Mouse (Mus musculus) MEL (cell line): ENCODE data around the gene Eipr1. TPM values are rescaled to one million over a fixed set of nuclear protein-coding genes. Genes with fewer than 3 reads are reported as not detected.

Experiments
- DNase-seq: peaks from one replicate; pipeline ENCODE4 v3.0.0; 2011; ENCODE audit warnings: low read depth, low spot score
- H3K27ac ChIP-seq: 2 replicates; pipeline ENCODE4 v1.5.1; 2012; ENCODE audit warnings: low read depth, mild to moderate bottlenecking, control low read depth, low read length, moderate library complexity; ENCODE audit not compliant: control insufficient read depth
- H3K27me3 ChIP-seq, 2 experiments: fragments of 150-350 bp in 1 of 2; sonication (generic) in 1 of 2; 2 replicates each; pipeline ENCODE4 v1.6.1; 2012; ENCODE audit warnings: low read length in 2 of 2, mild to moderate bottlenecking in 2 of 2, improper control_type of control experiment in 1 of 2, moderate library complexity in 1 of 2; ENCODE audit not compliant: insufficient read depth in 2 of 2, control insufficient read depth in 1 of 2
- H3K36me3 ChIP-seq, 2 experiments: 2 replicates each; pipeline ENCODE4 v1.6.1; 2012 to 2014; ENCODE audit warnings: low read length in 2 of 2, improper control_type of control experiment in 1 of 2, inconsistent platforms in 1 of 2, mild to moderate bottlenecking in 1 of 2; ENCODE audit not compliant: insufficient read depth in 2 of 2, control insufficient read depth in 1 of 2
- H3K4me1 ChIP-seq, 2 experiments: fragments of 150-350 bp in 1 of 2; sonication (generic) in 1 of 2; 2 replicates each; pipeline ENCODE4 v1.6.1; 2012; ENCODE audit warnings: low read length in 2 of 2, improper control_type of control experiment in 1 of 2, mild to moderate bottlenecking in 1 of 2; ENCODE audit not compliant: insufficient read depth in 2 of 2, control insufficient read depth in 1 of 2
- H3K4me3 ChIP-seq, 2 experiments: fragments of 150-350 bp in 1 of 2; sonication (generic) in 1 of 2; 2 replicates each; pipeline ENCODE4 v1.5.1; 2012; ENCODE audit warnings: low read depth in 2 of 2, low read length in 2 of 2, mild to moderate bottlenecking in 2 of 2, moderate library complexity in 2 of 2, control low read depth in 1 of 2, improper control_type of control experiment in 1 of 2; ENCODE audit not compliant: control insufficient read depth in 1 of 2, insufficient read depth in 1 of 2
- H3K79me2 ChIP-seq: 2 replicates; pipeline ENCODE4 v1.6.1; 2012; ENCODE audit warnings: mild to moderate bottlenecking, low read length, moderate library complexity; ENCODE audit not compliant: control insufficient read depth, poor library complexity, insufficient read depth
- H3K9ac ChIP-seq: 2 replicates; pipeline ENCODE4 v1.6.1; 2012; ENCODE audit warnings: low read depth, mild to moderate bottlenecking, control low read depth, low read length, moderate library complexity; ENCODE audit not compliant: control insufficient read depth, poor library complexity, severe bottlenecking
- H3K9me3 ChIP-seq: fragments of 150-350 bp; sonication (generic); replicated peaks from 2 replicates; pipeline ENCODE4 v1.6.1; 2012; ENCODE audit warnings: mild to moderate bottlenecking, low read length, improper control_type of control experiment, moderate library complexity; ENCODE audit not compliant: insufficient read depth
- CHD1 ChIP-seq: IDR thresholded peaks from 2 replicates; pipeline ENCODE4 v1.6.1; 2012; ENCODE audit warnings: low read depth, mild to moderate bottlenecking, inconsistent platforms, low read length, improper control_type of control experiment
- EP300 ChIP-seq, 2 experiments: IDR thresholded peaks; 2 replicates each; pipeline ENCODE4 v1.6.1; 2011; ENCODE audit warnings: improper control_type of control experiment in 2 of 2, low read length in 2 of 2, low read depth in 1 of 2, mild to moderate bottlenecking in 1 of 2
- ETS1 ChIP-seq: IDR thresholded peaks from 2 replicates; pipeline ENCODE4 v1.6.1; 2012; ENCODE audit warnings: low read depth, mild to moderate bottlenecking, inconsistent platforms, low read length, improper control_type of control experiment, moderate library complexity
- JUND ChIP-seq: IDR thresholded peaks from 2 replicates; pipeline ENCODE4 v1.6.1; 2011; ENCODE audit warnings: low read depth, mild to moderate bottlenecking, improper control_type of control experiment, low read length
- KAT2A ChIP-seq: conservative IDR thresholded peaks from 2 replicates; pipeline ENCODE4 v1.6.1; 2012; ENCODE audit warnings: low read depth, low read length, improper control_type of control experiment, inconsistent platforms
- MAX ChIP-seq: IDR thresholded peaks from 2 replicates; pipeline ENCODE4 v1.6.1; 2011; ENCODE audit warnings: low read length, improper control_type of control experiment
- MYC ChIP-seq: IDR thresholded peaks from 2 replicates; pipeline ENCODE4 v1.6.1; 2011; ENCODE audit warnings: low read depth, mild to moderate bottlenecking, low read length, improper control_type of control experiment, moderate library complexity
- NRF1 ChIP-seq: IDR thresholded peaks from 2 replicates; pipeline ENCODE4 v1.6.1; 2014; ENCODE audit warnings: low read depth, mild to moderate bottlenecking, inconsistent platforms, low read length, improper control_type of control experiment, moderate library complexity; ENCODE audit not compliant: poor library complexity, insufficient read depth, severe bottlenecking
- POLR2AphosphoS5 ChIP-seq: IDR thresholded peaks from 2 replicates; pipeline ENCODE4 v1.6.1; 2012; ENCODE audit warnings: low read depth, borderline replicate concordance, mild to moderate bottlenecking, inconsistent platforms, low read length, moderate library complexity, mixed read lengths
- TBP ChIP-seq: IDR thresholded peaks from 2 replicates; pipeline ENCODE4 v1.8.0; 2011; ENCODE audit warnings: low read depth, low read length, improper control_type of control experiment
- USF1 ChIP-seq: IDR thresholded peaks from 2 replicates; pipeline ENCODE4 v1.6.1; 2014; ENCODE audit warnings: low read depth, mild to moderate bottlenecking, inconsistent platforms, low read length, improper control_type of control experiment, moderate library complexity
- polyA plus RNA-seq, 2 experiments: library from polyadenylated mRNA; stranded (reverse) in 1 of 2; unstranded in 1 of 2; fragments of >175 nt in 1 of 2; fragments of >200 nt in 1 of 2; gene quantifications; 2 replicates each; pipeline versions ENCODE4 v1.2.1 to v1.2.4; 2012; ENCODE audit warnings: low replicate concordance in 2 of 2, low read depth in 1 of 2; ENCODE audit not compliant: insufficient read length in 2 of 2, insufficient read depth in 1 of 2, missing spikeins in 1 of 2
- total RNA-seq: library from RNA; depleted of rRNA; stranded (reverse); fragments of 300-350 nt; gene quantifications from 2 replicates; pipeline ENCODE4 v1.2.3, GENCODE M21; 2012

Eipr1 gene
- total and polyA plus RNA-seq, 3 experiments: 45.8 to 51.5 TPM; not detected in 1

- H3K4me3 ChIP-seq: no peak overlapping the region
- TF ChIP-seq TBP (no peak), KAT2A (no peak), NRF1 (no peak), POLR2AphosphoS5 (no peak), USF1 (no peak), MAX (no peak), JUND (no peak), MYC (no peak)
- no peak for DNase-seq
- H3K9ac ChIP-seq: no peak overlapping the region
- H3K79me2 ChIP-seq: no peaks in the 10 kb centered on the region
- no peaks in the 10 kb centered on the region for H3K36me3 ChIP-seq
- no peaks in the 10 kb centered on the region for H3K9me3 ChIP-seq
- H3K27ac ChIP-seq: no peak overlapping the region
- H3K4me1 ChIP-seq: no peaks in the 10 kb centered on the region
- H3K27me3 ChIP-seq: no peaks in the 10 kb centered on the region
Observed at GRCm38 (mm10) chr12:28909851-28910250, 158.2 kb downstream of the Eipr1 start.

GRCm38 (mm10) chr12:28910568-28910967 is 159.0 kb downstream of the Eipr1 start:
- no peak overlapping the region for H3K4me3 ChIP-seq
- no peak for TF ChIP-seq ETS1
- no peak overlapping the region for H3K27ac ChIP-seq
- H3K4me1 ChIP-seq: no peaks in the 10 kb centered on the region
- no peak overlapping the region for H3K9ac ChIP-seq
- H3K36me3 ChIP-seq: no peaks in the 10 kb centered on the region
- H3K27me3 ChIP-seq: no peaks in the 10 kb centered on the region
- DNase-seq: no peak
- H3K79me2 ChIP-seq: no peaks in the 10 kb centered on the region
- H3K9me3 ChIP-seq: no peaks in the 10 kb centered on the region

DNA sequence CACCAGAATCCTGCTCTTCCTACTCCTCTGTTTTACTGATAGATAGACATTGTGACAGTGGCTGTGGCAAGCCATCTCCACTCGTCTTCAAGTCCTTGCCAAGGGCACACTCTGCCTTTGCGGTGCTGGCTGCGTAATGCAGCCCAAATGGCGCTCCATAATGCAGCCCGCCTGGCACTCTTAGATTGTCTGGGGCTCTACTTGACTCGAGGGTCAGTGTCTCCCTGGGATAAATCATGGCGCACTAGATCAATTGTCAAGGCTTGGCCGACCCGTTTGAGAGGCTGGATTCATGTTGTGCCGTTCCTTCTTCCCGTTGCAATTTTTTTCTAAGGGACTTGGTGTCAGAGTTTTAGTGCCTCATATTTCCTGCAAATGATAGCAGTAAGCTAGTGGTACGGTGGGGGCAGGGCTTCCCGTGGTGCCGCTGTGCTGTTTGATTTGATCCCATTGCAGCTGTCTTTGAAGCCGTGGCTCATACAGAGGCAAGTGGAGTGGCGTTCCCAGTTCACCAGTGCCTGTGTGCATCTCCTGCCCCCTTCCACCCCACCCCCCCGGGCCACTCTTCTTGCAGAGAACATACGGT is 160.8 kb downstream of the Eipr1 start:
- Histone ChIP-seq H3K4me1 (no peaks in the 10 kb centered on the region), H3K27me3 (no peaks in the 10 kb centered on the region), H3K9ac (no peak overlapping the region), H3K9me3 (no peaks in the 10 kb centered on the region), H3K27ac (no peak overlapping the region), H3K79me2 (no peaks in the 10 kb centered on the region), H3K36me3 (no peaks in the 10 kb centered on the region), H3K4me3 (no peak overlapping the region)
- TF ChIP-seq EP300 (IDR thresholded peaks at IDR 0.05; ENCODE audit: low read depth in 1 of 2, low read length in 2 of 2): no peak
- TF ChIP-seq CHD1: no peak
- no peak for DNase-seq
